Mouse (Mus musculus): ENCODE results near the gene Papolb.

Gene Papolb

GRCm38 (mm10) chr5:142520360-142520759, 9.5 kb downstream of the Papolb start:
- no peak for DNase-seq (ENCODE audit: low read depth, low spot score)

- no peak for DNase-seq (ENCODE audit: low read depth, low spot score)
These were observed 10.9 kb downstream of the Papolb start for GRCm38 (mm10) chr5:142518973-142519372.

GRCm38 (mm10) chr5:142512112-142512511, 17.8 kb downstream of the Papolb start:
- DNase-seq (ENCODE audit: low read depth, low spot score): no peak

- no peak for DNase-seq (ENCODE audit: low read depth, low spot score)
These were observed 19.8 kb downstream of the Papolb start for GRCm38 (mm10) chr5:142510061-142510414.

GRCm38 (mm10) chr5:142509141-142510060, 20.5 kb downstream of the Papolb start:
- DNase-seq (ENCODE audit: low read depth, low spot score): no peak

GRCm38 (mm10) chr5:142505695-142506423, 24.0 kb downstream of the Papolb start:
- DNase-seq (ENCODE audit: low read depth, low spot score): peak; percentile 41

GRCm38 (mm10) chr5:142504175-142504574, 25.7 kb downstream of the Papolb start:
- no peak for DNase-seq (ENCODE audit: low read depth, low spot score)

GRCm38 (mm10) chr5:142502414-142502813, 27.5 kb downstream of the Papolb start:
- peak; percentile 96 for DNase-seq (ENCODE audit: low read depth, low spot score)

- DNase-seq (ENCODE audit: low read depth, low spot score): no peak
These were observed 29.0 kb downstream of the Papolb start for GRCm38 (mm10) chr5:142500918-142501317.

GRCm38 (mm10) chr5:142498964-142499363, 30.9 kb downstream of the Papolb start:
- peak; percentile 61 for DNase-seq (ENCODE audit: low read depth, low spot score)

GRCm38 (mm10) chr5:142495321-142496096, 34.4 kb downstream of the Papolb start:
- no peak for DNase-seq (ENCODE audit: low read depth, low spot score)

GRCm38 (mm10) chr5:142493307-142493706, 36.6 kb downstream of the Papolb start:
- DNase-seq (ENCODE audit: low read depth, low spot score): no peak

- DNase-seq (ENCODE audit: low read depth, low spot score): no peak
These were observed 39.7 kb downstream of the Papolb start for GRCm38 (mm10) chr5:142489955-142490707.

- DNase-seq (ENCODE audit: low read depth, low spot score): no peak
These were observed 43.2 kb downstream of the Papolb start for GRCm38 (mm10) chr5:142486654-142487053.

- no peak for DNase-seq (ENCODE audit: low read depth, low spot score)
These were observed 46.3 kb downstream of the Papolb start for GRCm38 (mm10) chr5:142483581-142483980.

GRCm38 (mm10) chr5:142482512-142482911, 47.4 kb downstream of the Papolb start:
- peak; percentile 73 for DNase-seq (ENCODE audit: low read depth, low spot score)

- peak; percentile 83 for DNase-seq (ENCODE audit: low read depth, low spot score)
These were observed 50.9 kb downstream of the Papolb start for GRCm38 (mm10) chr5:142478829-142479435.

- peak; percentile 94 for DNase-seq (ENCODE audit: low read depth, low spot score)
These were observed 51.8 kb downstream of the Papolb start for GRCm38 (mm10) chr5:142477866-142478615.

- no peak for DNase-seq (ENCODE audit: low read depth, low spot score)
These were observed 52.5 kb downstream of the Papolb start for GRCm38 (mm10) chr5:142477346-142477745.

All from ES-CJ7 (cell line).